Mouse (Mus musculus) stomach, postnatal 0 days (tissue): ENCODE measurements around the gene Dnajc2. TPM values are rescaled to one million over a fixed set of nuclear protein-coding genes. Genes with fewer than 3 reads are reported as not detected.
A peak's percentile ranks its signal among the peaks of the same experiment; 100 is the strongest.

Experiments
- ATAC-seq: fragments of 200-750 bp; cut with Nextera tagmentation; 2 replicates; pipeline ENCODE4 v1.8.0; 2017; ENCODE audit not compliant: low FRiP score, low TSS enrichment
- DNase-seq: peaks from one replicate; pipeline ENCODE4 v3.0.0-alpha.2; 2016; ENCODE audit warnings: low spot score
- H3K27ac ChIP-seq: fragments of 300-500 bp; sonication (generic); replicated peaks from 2 replicates; pipeline ENCODE4 v1.5.1; 2014; ENCODE audit warnings: mild to moderate bottlenecking, control low read depth
- H3K27me3 ChIP-seq: fragments of 300-500 bp; sonication (generic); 2 replicates; pipeline ENCODE4 v1.6.1; 2014; ENCODE audit warnings: low read length; ENCODE audit not compliant: control insufficient read depth, insufficient read depth
- H3K36me3 ChIP-seq: fragments of 300-500 bp; sonication (generic); 2 replicates; pipeline ENCODE4 v1.6.1; 2014; ENCODE audit warnings: low read length, mixed read lengths; ENCODE audit not compliant: control insufficient read depth, insufficient read depth
- H3K4me1 ChIP-seq: fragments of 300-500 bp; sonication (generic); replicated peaks from 2 replicates; pipeline ENCODE4 v1.6.1; 2014; ENCODE audit warnings: antibody characterized with exemption; ENCODE audit not compliant: control insufficient read depth, insufficient read depth
- H3K4me2 ChIP-seq: fragments of 300-500 bp; sonication (generic); replicated peaks from 2 replicates; pipeline ENCODE4 v1.6.1; 2014; ENCODE audit warnings: low read depth, mild to moderate bottlenecking, control low read depth, moderate library complexity
- H3K4me3 ChIP-seq: fragments of 300-500 bp; sonication (generic); 2 replicates; pipeline ENCODE4 v1.5.1; 2014; ENCODE audit warnings: low read depth, low read length, control low read depth
- H3K9ac ChIP-seq: fragments of 300-500 bp; sonication (generic); 2 replicates; pipeline ENCODE4 v1.6.1; 2014; ENCODE audit warnings: mild to moderate bottlenecking, low read length, control low read depth, mixed read lengths
- H3K9me3 ChIP-seq: fragments of 300-500 bp; sonication (generic); 2 replicates; pipeline ENCODE4 v1.6.1; 2016; ENCODE audit warnings: low read length; ENCODE audit not compliant: control insufficient read depth
- CTCF ChIP-seq: IDR thresholded peaks from 2 replicates; pipeline ENCODE4 v1.5.1; 2016; ENCODE audit warnings: antibody characterized with exemption, low read depth, mild to moderate bottlenecking, moderate library complexity
- EP300 ChIP-seq: optimal IDR thresholded peaks from 2 replicates; pipeline ENCODE3; 2016; ENCODE audit warnings: antibody characterized with exemption
- WGBS: fragments of 180-500 bp; shearing (Covaris S2); extraction: QIAGEN DNeasy Blood & Tissue Kit; methylation state at CpG from one replicate; pipeline ENCODE4 v1.1.7; 2014; 5-methylcytosine and 5-hydroxymethylcytosine counted together
- polyA plus RNA-seq: library from polyadenylated mRNA; unstranded; fragments of >200 nt; fragmentation: Nextera tagmentation; extraction: Ambion mirVana; gene quantifications from 2 replicates; pipeline ENCODE4 v1.2.1, GENCODE M21; 2015

Dnajc2 gene
- polyA plus RNA-seq, 1 experiment from 2014 or later = 43.6 TPM

GRCm38 (mm10) chr5:21739120-21739519 is 45.9 kb downstream of the Dnajc2 start:
- 87% methylated on average over 11 of the region's 11 CpGs for WGBS
- Histone ChIP-seq H3K4me3 (no peak overlapping the region), H3K27me3 (no peaks in the 10 kb centered on the region), H3K9ac (no peak overlapping the region), H3K27ac (no peak overlapping the region), H3K4me2 (no peak overlapping the region), H3K9me3 (no peaks in the 10 kb centered on the region), H3K4me1 (peaks cover 2% of the 10 kb centered on the region; the same call in 1 of the 2 replicates), H3K36me3 (peaks cover 26% of the 10 kb centered on the region)
- DNase-seq = no peak
- ATAC-seq = no peak
- TF ChIP-seq CTCF (no peak), EP300 (no peak)

- peak overlapping the region; percentile 74 for H3K4me2 ChIP-seq
- TF ChIP-seq EP300 (no peak), CTCF (no peak)
- ATAC-seq (no peak), DNase-seq (no peak)
- no peaks in the 10 kb centered on the region for H3K27me3 ChIP-seq
- peaks cover 2% of the 10 kb centered on the region; the same call in 1 of the 2 replicates for H3K4me1 ChIP-seq
- WGBS = 14% methylated on average over 10 of the region's 10 CpGs
- no peaks in the 10 kb centered on the region for H3K9me3 ChIP-seq
- H3K27ac ChIP-seq = no peak overlapping the region; the same call in 1 of the 2 replicates
- H3K4me3 ChIP-seq = peak overlapping the region; percentile 95
- H3K36me3 ChIP-seq = peaks cover 15% of the 10 kb centered on the region
- H3K9ac ChIP-seq = peak overlapping the region; percentile 91
Measured at GRCm38 (mm10) chr5:21737620-21738019, 47.4 kb downstream of the Dnajc2 start.

- H3K9ac ChIP-seq = peak within 1 kb of the TSS; percentile 91
- ATAC-seq (peak; percentile 91), DNase-seq (peak; percentile 87)
- peak within 1 kb of the TSS; percentile 74 for H3K4me2 ChIP-seq
- WGBS = under 1% methylated on average over 41 of the region's 42 CpGs
- TF ChIP-seq EP300 (no peak), CTCF (peak; percentile 94)
- H3K4me3 ChIP-seq = peak within 1 kb of the TSS; percentile 95
- H3K36me3 ChIP-seq = peaks cover 13% of the 10 kb centered on the region
- no peaks in the 10 kb centered on the region for H3K9me3 ChIP-seq
- peak within 1 kb of the TSS; percentile 83 for H3K27ac ChIP-seq
- H3K27me3 ChIP-seq = no peaks in the 10 kb centered on the region
- peaks cover 2% of the 10 kb centered on the region; the same call in 1 of the 2 replicates for H3K4me1 ChIP-seq
Measured at GRCm38 (mm10) chr5:21736956-21737585, 48.0 kb downstream of the Dnajc2 start, which contains the start of gene Pmpcb. Gene Pmpcb, plus strand, starts transcription at chr5:21737141.

DNA sequence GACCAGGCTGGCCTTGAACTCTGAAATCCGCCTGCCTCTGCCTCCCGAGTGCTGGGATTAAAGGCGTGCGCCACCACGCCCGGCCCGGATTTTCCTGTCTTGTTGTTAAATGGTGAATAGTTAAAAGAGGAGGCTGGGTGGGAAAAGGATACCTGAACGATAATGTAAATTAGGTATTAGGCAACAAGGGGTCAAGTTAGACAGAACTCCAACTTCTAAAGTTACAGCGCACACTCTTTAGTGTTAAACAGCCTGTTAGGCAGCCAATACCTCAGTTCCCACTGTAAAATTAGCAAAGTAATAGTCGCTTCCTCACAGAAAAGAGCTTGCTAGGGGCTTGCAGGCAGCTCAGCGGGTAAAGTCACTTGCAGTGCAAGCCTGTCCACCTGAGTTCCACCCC is 49.0 kb downstream of the Dnajc2 start:
- no peaks in the 10 kb centered on the region for H3K9me3 ChIP-seq
- DNase-seq (no peak), ATAC-seq (no peak)
- H3K4me2 ChIP-seq = no peak overlapping the region
- H3K9ac ChIP-seq = no peak overlapping the region
- H3K27ac ChIP-seq = no peak overlapping the region
- H3K4me3 ChIP-seq = no peak overlapping the region
- peaks cover 9% of the 10 kb centered on the region for H3K36me3 ChIP-seq
- no peak for TF ChIP-seq EP300
- no peak for TF ChIP-seq CTCF
- peaks cover 2% of the 10 kb centered on the region; the same call in 1 of the 2 replicates for H3K4me1 ChIP-seq
- H3K27me3 ChIP-seq = no peaks in the 10 kb centered on the region
- 77% methylated on average over 11 of the region's 11 CpGs for WGBS

GRCm38 (mm10) chr5:21735584-21735983 is 49.5 kb downstream of the Dnajc2 start:
- peak overlapping the region; percentile 26 for H3K4me3 ChIP-seq
- H3K27me3 ChIP-seq = no peaks in the 10 kb centered on the region
- peaks cover 2% of the 10 kb centered on the region; the same call in 1 of the 2 replicates for H3K4me1 ChIP-seq
- 27% methylated on average over 10 of the region's 10 CpGs for WGBS
- no peak overlapping the region; the same call in 1 of the 2 replicates for H3K4me2 ChIP-seq
- no peak overlapping the region for H3K27ac ChIP-seq
- DNase-seq = peak; percentile 88
- H3K9ac ChIP-seq = no peak overlapping the region
- TF ChIP-seq CTCF (peak; percentile 87), EP300 (no peak)
- H3K36me3 ChIP-seq = peaks cover 8% of the 10 kb centered on the region
- H3K9me3 ChIP-seq = no peaks in the 10 kb centered on the region
- ATAC-seq = peak; percentile 66

GRCm38 (mm10) chr5:21735100-21735499 is 50.0 kb downstream of the Dnajc2 start:
- Histone ChIP-seq H3K27ac (no peak overlapping the region), H3K9ac (no peak overlapping the region), H3K9me3 (no peaks in the 10 kb centered on the region), H3K4me2 (no peak overlapping the region; the same call in 1 of the 2 replicates), H3K4me1 (peaks cover 2% of the 10 kb centered on the region; the same call in 1 of the 2 replicates), H3K27me3 (no peaks in the 10 kb centered on the region), H3K4me3 (peak overlapping the region; percentile 26), H3K36me3 (peaks cover 4% of the 10 kb centered on the region; the same call in 1 of the 2 replicates)
- no peak for DNase-seq
- WGBS = 73% methylated on average over 20 of the region's 20 CpGs
- no peak for TF ChIP-seq EP300
- no peak for TF ChIP-seq CTCF
- no peak for ATAC-seq
